Mouse (Mus musculus) heart, embryonic 11.5 days (tissue): ENCODE measurements at regions not wholly inside any gene's neighbourhood (a gene's known extent, or its start where the extent isn't known, plus 50 kb on each side); places are given as distances from the start of the nearest gene placed in this dataset.
A peak's percentile ranks its signal among the peaks of the same experiment; 100 is the strongest.
"Not testable (repeated sequence)": the region's sequence is repeated elsewhere in the genome, so short reads cannot be mapped to it uniquely, and the experiment has no call there.

Experiments
- ATAC-seq: fragments of 200-750 bp; cut with Nextera tagmentation; replicated peaks from 2 replicates; pipeline ENCODE4 v1.8.0; 2017; ENCODE audit warnings: moderate library complexity; ENCODE audit not compliant: insufficient number of reproducible peaks, low FRiP score, low TSS enrichment
- H3K27ac ChIP-seq: fragments of 300-500 bp; sonication (generic); 2 replicates; pipeline ENCODE4 v1.5.1; 2014; ENCODE audit warnings: mild to moderate bottlenecking, low read depth, low read length
- H3K27me3 ChIP-seq: fragments of 300-500 bp; sonication (generic); 2 replicates; pipeline ENCODE4 v1.6.1; 2014; ENCODE audit warnings: mild to moderate bottlenecking, low read length, mixed read lengths; ENCODE audit not compliant: control insufficient read depth, insufficient read depth
- H3K36me3 ChIP-seq: fragments of 300-500 bp; sonication (generic); 2 replicates; pipeline ENCODE4 v1.6.1; 2014; ENCODE audit warnings: mild to moderate bottlenecking, low read length, moderate library complexity, mixed read lengths; ENCODE audit not compliant: control insufficient read depth, insufficient read depth
- H3K4me1 ChIP-seq: fragments of 300-500 bp; sonication (generic); 2 replicates; pipeline ENCODE4 v1.6.1; 2014; ENCODE audit warnings: low read length; ENCODE audit not compliant: control insufficient read depth, insufficient read depth
- H3K4me2 ChIP-seq: fragments of 300-500 bp; sonication (generic); 2 replicates; pipeline ENCODE4 v1.6.1; 2014; ENCODE audit warnings: mild to moderate bottlenecking, moderate library complexity
- H3K4me3 ChIP-seq: fragments of 300-500 bp; sonication (generic); 2 replicates; pipeline ENCODE4 v1.5.1; 2014; ENCODE audit warnings: low read depth, low read length
- H3K9ac ChIP-seq: fragments of 300-500 bp; sonication (generic); 2 replicates; pipeline ENCODE4 v1.6.1; 2014; ENCODE audit warnings: mild to moderate bottlenecking, low read depth, low read length, moderate library complexity
- H3K9me3 ChIP-seq: fragments of 300-500 bp; sonication (generic); replicated peaks from 2 replicates; pipeline ENCODE4 v1.6.1; 2016; ENCODE audit warnings: low read length; ENCODE audit not compliant: control insufficient read depth
- WGBS: fragments of 180-500 bp; shearing (Covaris S2); extraction: QIAGEN DNeasy Blood & Tissue Kit; methylation state at CpG from one replicate; pipeline ENCODE4 v1.1.7; 2014; ENCODE audit not compliant: insufficient replicate concordance; 5-methylcytosine and 5-hydroxymethylcytosine counted together

GRCm38 (mm10) chr4:93555181-93555580, 219.9 kb upstream of the Tusc1 start:
- not testable (repeated sequence) for H3K9me3 ChIP-seq, H3K27me3 ChIP-seq, H3K4me2 ChIP-seq, H3K9ac ChIP-seq, H3K27ac ChIP-seq, ATAC-seq, H3K36me3 ChIP-seq, H3K4me1 ChIP-seq, H3K4me3 ChIP-seq
- WGBS = 62% methylated on average over 2 of the region's 2 CpGs

- H3K4me1 ChIP-seq = no peaks in the 10 kb centered on the region
- no peaks in the 10 kb centered on the region for H3K9me3 ChIP-seq
- H3K36me3 ChIP-seq = no peaks in the 10 kb centered on the region
- H3K27ac ChIP-seq = no peak overlapping the region
- WGBS = 74% methylated on average over 4 of the region's 4 CpGs
- no peak overlapping the region for H3K4me3 ChIP-seq
- H3K27me3 ChIP-seq = no peaks in the 10 kb centered on the region
- no peak overlapping the region for H3K4me2 ChIP-seq
- H3K9ac ChIP-seq = no peak overlapping the region
- no peak for ATAC-seq
Observed at GRCm38 (mm10) chr4:93552489-93553160, 217.3 kb upstream of the Tusc1 start.

- H3K27ac ChIP-seq = no peak overlapping the region
- no peaks in the 10 kb centered on the region for H3K27me3 ChIP-seq
- H3K9me3 ChIP-seq = no peaks in the 10 kb centered on the region
- no peak overlapping the region for H3K4me2 ChIP-seq
- no peaks in the 10 kb centered on the region for H3K4me1 ChIP-seq
- H3K9ac ChIP-seq = no peak overlapping the region
- ATAC-seq = no peak
- no peaks in the 10 kb centered on the region for H3K36me3 ChIP-seq
- H3K4me3 ChIP-seq = no peak overlapping the region
Observed at GRCm38 (mm10) chr4:93551086-93551485, 215.8 kb upstream of the Tusc1 start.

- H3K27ac ChIP-seq = no peak overlapping the region
- H3K9ac ChIP-seq = no peak overlapping the region
- no peak overlapping the region for H3K4me3 ChIP-seq
- H3K9me3 ChIP-seq = no peaks in the 10 kb centered on the region
- no peak overlapping the region for H3K4me2 ChIP-seq
- no peaks in the 10 kb centered on the region for H3K4me1 ChIP-seq
- H3K36me3 ChIP-seq = no peaks in the 10 kb centered on the region
- no peaks in the 10 kb centered on the region for H3K27me3 ChIP-seq
- 0 out of 2 replicates have a peak, but pooled peaks have one; percentile 31 for ATAC-seq
- WGBS = 52% methylated on average over 4 of the region's 4 CpGs
Observed at GRCm38 (mm10) chr4:93540588-93540987, 205.3 kb upstream of the Tusc1 start.

- H3K27me3 ChIP-seq = no peaks in the 10 kb centered on the region
- no peak overlapping the region for H3K4me2 ChIP-seq
- no peaks in the 10 kb centered on the region for H3K9me3 ChIP-seq
- no peaks in the 10 kb centered on the region for H3K36me3 ChIP-seq
- no peak for ATAC-seq
- 73% methylated on average over 2 of the region's 2 CpGs for WGBS
- H3K4me3 ChIP-seq = no peak overlapping the region
- no peaks in the 10 kb centered on the region for H3K4me1 ChIP-seq
- no peak overlapping the region for H3K27ac ChIP-seq
- no peak overlapping the region for H3K9ac ChIP-seq
Observed at GRCm38 (mm10) chr4:93527382-93527781, 192.1 kb upstream of the Tusc1 start.

- no peak overlapping the region for H3K9ac ChIP-seq
- no peak overlapping the region for H3K4me2 ChIP-seq
- ATAC-seq = no peak
- no peaks in the 10 kb centered on the region for H3K4me1 ChIP-seq
- no peaks in the 10 kb centered on the region for H3K27me3 ChIP-seq
- H3K9me3 ChIP-seq = no peaks in the 10 kb centered on the region
- no peak overlapping the region for H3K27ac ChIP-seq
- H3K4me3 ChIP-seq = no peak overlapping the region
- WGBS = 79% methylated on average over 5 of the region's 5 CpGs
- no peaks in the 10 kb centered on the region for H3K36me3 ChIP-seq
Observed at GRCm38 (mm10) chr4:93520454-93521100, 185.3 kb upstream of the Tusc1 start.

- H3K36me3 ChIP-seq = no peaks in the 10 kb centered on the region
- H3K4me2 ChIP-seq = no peak overlapping the region
- WGBS = 77% methylated on average over 5 of the region's 5 CpGs
- no peaks in the 10 kb centered on the region for H3K27me3 ChIP-seq
- no peak overlapping the region for H3K4me3 ChIP-seq
- H3K27ac ChIP-seq = no peak overlapping the region
- no peak for ATAC-seq
- no peak overlapping the region for H3K9ac ChIP-seq
- H3K4me1 ChIP-seq = no peaks in the 10 kb centered on the region
- no peaks in the 10 kb centered on the region for H3K9me3 ChIP-seq
Observed at GRCm38 (mm10) chr4:93518925-93519324, 183.6 kb upstream of the Tusc1 start.

GRCm38 (mm10) chr4:93510771-93511170, 175.5 kb upstream of the Tusc1 start:
- Histone ChIP-seq H3K27ac (no peak overlapping the region), H3K36me3 (no peaks in the 10 kb centered on the region), H3K27me3 (no peaks in the 10 kb centered on the region), H3K4me1 (no peaks in the 10 kb centered on the region), H3K9ac (no peak overlapping the region), H3K4me3 (no peak overlapping the region), H3K9me3 (no peaks in the 10 kb centered on the region), H3K4me2 (no peak overlapping the region)
- 26% methylated on average over 1 of the region's 1 CpGs for WGBS
- ATAC-seq = no peak

- Histone ChIP-seq H3K9ac (no peak overlapping the region), H3K9me3 (no peaks in the 10 kb centered on the region), H3K4me2 (no peak overlapping the region), H3K4me1 (no peaks in the 10 kb centered on the region), H3K27ac (no peak overlapping the region), H3K4me3 (no peak overlapping the region), H3K36me3 (no peaks in the 10 kb centered on the region), H3K27me3 (no peaks in the 10 kb centered on the region)
- WGBS = 64% methylated on average over 2 of the region's 2 CpGs
- no peak for ATAC-seq
Observed at GRCm38 (mm10) chr4:93496871-93497270, 161.6 kb upstream of the Tusc1 start.
